20 mouse cellular contexts compared by ENCODE assay signal in the genomic region with DNA sequence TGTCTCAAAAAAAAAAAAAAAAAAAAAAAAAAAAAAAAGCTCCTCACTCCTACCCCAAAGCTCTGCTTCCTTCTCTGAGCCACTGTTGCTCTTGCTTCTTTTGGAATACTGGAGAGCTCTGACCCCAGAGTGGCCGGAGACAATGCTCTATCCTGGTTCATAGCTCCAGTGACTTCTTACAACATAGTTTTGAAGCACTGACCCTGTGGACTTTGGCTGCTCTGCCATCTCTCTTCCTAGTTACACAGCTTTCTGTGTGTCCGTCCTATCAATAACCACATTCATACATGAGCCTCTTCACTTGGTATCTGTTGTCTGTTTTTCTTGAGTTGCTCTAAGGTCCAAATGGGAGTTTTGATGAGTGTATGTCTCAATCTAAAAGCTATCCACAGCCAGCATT. TPM values are rescaled to one million over a fixed set of nuclear protein-coding genes. Genes with fewer than 3 reads are reported as not detected.
A peak's percentile ranks its signal among the peaks of the same experiment; 100 is the strongest.
DNase-seq lines count a peak whose midpoint lies in the region; ATAC-seq and TF ChIP-seq lines count a peak whose summit lies in the region.
"Had no signal": no experiment of that assay in that cellular context is flagged by ENCODE, and none has a peak within 500 bp of the region (broad histone marks: within the 10 kb centered on the region; RNA-seq: fewer than 3 reads in every experiment).

No protein-coding gene starts in this region.

- no peak overlapping the region for H3K9ac ChIP-seq in liver, adult 2 months (ENCODE audit: low read depth, low read length)
- no peak overlapping the region for H3K9ac ChIP-seq in liver, embryonic 12.5 days
- no peak overlapping the region for H3K9ac ChIP-seq in MEL (ENCODE audit: control insufficient read depth, low read depth, low read length, poor library complexity, severe bottlenecking)
- H3K9ac ChIP-seq: embryonic facial prominence, embryonic 12.5 days; forebrain, embryonic 13.5 days; forebrain, embryonic 15.5 days; forebrain, postnatal 0 days had no signal

- ATAC-seq in liver, embryonic 12.5 days: no peak
- ATAC-seq: activated CD4-positive, CD25-positive, alpha-beta regulatory T cell, adult 4 months; forebrain, embryonic 13.5 days; forebrain, embryonic 15.5 days; forebrain, postnatal 0 days; Patski had no signal

- TF ChIP-seq RAD21 in MEL (IDR thresholded peaks at IDR 0.05; ENCODE audit: low read depth, low read length): no peak

- no peak overlapping the region for H3K4me3 ChIP-seq in liver, adult 2 months (ENCODE audit: insufficient read depth, low read depth, low read length)
- no peak overlapping the region for H3K4me3 ChIP-seq in liver, embryonic 12.5 days
- no peak overlapping the region for H3K4me3 ChIP-seq in MEL (ENCODE audit: control insufficient read depth in 1 of 2, insufficient read depth in 1 of 2, low read depth in 2 of 2, low read length in 2 of 2)
- no peak overlapping the region for H3K4me3 ChIP-seq in limb, embryonic 10.5 days
- H3K4me3 ChIP-seq in kidney, adult 2 months (ENCODE audit: insufficient read depth, low read depth, low read length): no peak overlapping the region
- H3K4me3 ChIP-seq: embryonic facial prominence, embryonic 10.5 days; embryonic facial prominence, embryonic 12.5 days; forebrain, embryonic 13.5 days; forebrain, embryonic 15.5 days had no signal

- no peak overlapping the region for H3K27ac ChIP-seq in liver, adult 2 months (replicated peaks; ENCODE audit: insufficient read depth, low read depth, low read length)
- no peak overlapping the region for H3K27ac ChIP-seq in liver, embryonic 12.5 days
- H3K27ac ChIP-seq in MEL (ENCODE audit: control insufficient read depth, low read depth, low read length): no peak overlapping the region
- H3K27ac ChIP-seq in limb, embryonic 10.5 days: no peak overlapping the region
- H3K27ac ChIP-seq in kidney, adult 2 months (ENCODE audit: insufficient read depth, low read depth, low read length): no peak overlapping the region
- H3K27ac ChIP-seq: embryonic facial prominence, embryonic 10.5 days; embryonic facial prominence, embryonic 12.5 days; forebrain, embryonic 13.5 days; forebrain, embryonic 15.5 days had no signal

- peak; percentile 84 for DNase-seq in liver, adult 2 months (ENCODE audit: extremely low read depth, low read depth, low spot score)
- no peak for DNase-seq in MEL (ENCODE audit: low read depth, low spot score)
- DNase-seq in limb, embryonic 10.5 days (ENCODE audit: low spot score): peak; percentile 7
- DNase-seq in kidney, adult 2 months: no peak
- DNase-seq: adrenal gland, adult 8-10 months; adrenal gland, postnatal 14 days; adrenal gland, postnatal 36 days; cerebellum, adult 11-12 months; cerebellum, adult 2 months; cerebellum, adult 9-10 months; cerebellum, postnatal 10 days; cerebellum, postnatal 25 days; forebrain, postnatal 0 days had no signal

- 32% methylated on average over 2 of the region's 2 CpGs for WGBS in liver, adult 2 months
- WGBS in liver, embryonic 12.5 days (ENCODE audit: insufficient replicate concordance): 79% methylated on average over 2 of the region's 2 CpGs
- 95% methylated on average over 2 of the region's 2 CpGs for WGBS in limb, embryonic 10.5 days
- 88% methylated on average over 2 of the region's 2 CpGs for whole genome bisulfite sequencing in kidney, adult 2 months

- no peak for TF ChIP-seq CTCF in liver, adult 2 months (IDR thresholded peaks at IDR 0.05; ENCODE audit: low read depth, low read length)
- TF ChIP-seq CTCF in MEL (IDR thresholded peaks at IDR 0.05 in 2 of 3, conservative IDR thresholded peaks at IDR 0.05 in 1 of 3; ENCODE audit: control insufficient read depth in 1 of 3, insufficient read depth in 1 of 3, low read depth in 2 of 3, low read length in 3 of 3, poor library complexity in 1 of 3, severe bottlenecking in 1 of 3): no peak
- TF ChIP-seq CTCF in kidney, adult 2 months (conservative IDR thresholded peaks at IDR 0.05; ENCODE audit: insufficient read depth, insufficient read length, low read depth, low read length): no peak

- TF ChIP-seq EP300 in MEL (IDR thresholded peaks at IDR 0.05; ENCODE audit: low read depth in 1 of 2, low read length in 2 of 2): no peak

- no peaks in the 10 kb centered on the region for H3K9me3 ChIP-seq in liver, embryonic 12.5 days (replicated peaks)
- H3K9me3 ChIP-seq in MEL (replicated peaks; ENCODE audit: insufficient read depth, low read length): no peaks in the 10 kb centered on the region
- H3K9me3 ChIP-seq in limb, embryonic 10.5 days (replicated peaks): no peaks in the 10 kb centered on the region
- H3K9me3 ChIP-seq: embryonic facial prominence, embryonic 10.5 days; embryonic facial prominence, embryonic 12.5 days; forebrain, embryonic 13.5 days; forebrain, embryonic 15.5 days had no signal

- no peak overlapping the region for H3K4me2 ChIP-seq in liver, embryonic 12.5 days
- H3K4me2 ChIP-seq: embryonic facial prominence, embryonic 12.5 days; forebrain, embryonic 13.5 days; forebrain, embryonic 15.5 days had no signal

- H3K27me3 ChIP-seq in liver, adult 2 months (ENCODE audit: control insufficient read depth, insufficient read depth, low read length): no peaks in the 10 kb centered on the region
- H3K27me3 ChIP-seq in liver, embryonic 12.5 days (replicated peaks): no peaks in the 10 kb centered on the region
- H3K27me3 ChIP-seq in MEL (ENCODE audit: control insufficient read depth in 1 of 2, insufficient read depth in 2 of 2, low read length in 2 of 2): no peaks in the 10 kb centered on the region
- H3K27me3 ChIP-seq in limb, embryonic 10.5 days (ENCODE audit: low read depth, poor library complexity, severe bottlenecking): no peaks in the 10 kb centered on the region
- no peaks in the 10 kb centered on the region for H3K27me3 ChIP-seq in kidney, adult 2 months (replicated peaks; ENCODE audit: control insufficient read depth, insufficient read depth, low read length)
- H3K27me3 ChIP-seq: embryonic facial prominence, embryonic 12.5 days; forebrain, embryonic 13.5 days; forebrain, embryonic 15.5 days; Patski had no signal

- no peak for TF ChIP-seq POLR2A in liver, adult 2 months (IDR thresholded peaks at IDR 0.05; ENCODE audit: extremely low read depth, insufficient read depth, low read length)
- no peak for TF ChIP-seq POLR2A in MEL (IDR thresholded peaks at IDR 0.05; ENCODE audit: control insufficient read depth in 1 of 2, insufficient read depth in 1 of 2, low read depth in 1 of 2, low read length in 2 of 2, poor library complexity in 1 of 2)
- TF ChIP-seq POLR2A in kidney, adult 2 months (IDR thresholded peaks at IDR 0.05; ENCODE audit: low read depth, low read length): no peak

- peaks cover 31% of the 10 kb centered on the region for H3K36me3 ChIP-seq in liver, adult 2 months (ENCODE audit: control insufficient read depth, insufficient read depth, low read length)
- peaks cover 83% of the 10 kb centered on the region for H3K36me3 ChIP-seq in liver, embryonic 12.5 days
- H3K36me3 ChIP-seq in MEL (ENCODE audit: control insufficient read depth in 1 of 2, insufficient read depth in 2 of 2, low read length in 2 of 2): peaks cover 4 to 9% of the 10 kb centered on the region in 2 experiments; a peak in 3 of 4 replicates
- H3K36me3 ChIP-seq in limb, embryonic 10.5 days: peaks cover 86% of the 10 kb centered on the region
- H3K36me3 ChIP-seq in kidney, adult 2 months (ENCODE audit: control insufficient read depth, insufficient read depth, low read length): no peaks in the 10 kb centered on the region; the same call in 1 of the 2 replicates

- H3K79me2 ChIP-seq in liver, adult 2 months (ENCODE audit: control insufficient read depth, insufficient read depth, low read length): no peaks in the 10 kb centered on the region; the same call in 1 of the 2 replicates
- H3K79me2 ChIP-seq in MEL (ENCODE audit: control insufficient read depth, insufficient read depth, low read length, poor library complexity): no peaks in the 10 kb centered on the region

- peaks cover 3% of the 10 kb centered on the region; the same call in 1 of the 2 replicates for H3K4me1 ChIP-seq in liver, adult 2 months (ENCODE audit: control insufficient read depth, insufficient read depth, low read length)
- no peaks in the 10 kb centered on the region for H3K4me1 ChIP-seq in liver, embryonic 12.5 days
- no peaks in the 10 kb centered on the region for H3K4me1 ChIP-seq in MEL (ENCODE audit: control insufficient read depth in 1 of 2, insufficient read depth in 2 of 2, low read length in 2 of 2)
- H3K4me1 ChIP-seq in limb, embryonic 10.5 days: no peaks in the 10 kb centered on the region
- H3K4me1 ChIP-seq in kidney, adult 2 months (ENCODE audit: control insufficient read depth, insufficient read depth, low read length): no peaks in the 10 kb centered on the region
- H3K4me1 ChIP-seq: embryonic facial prominence, embryonic 10.5 days; embryonic facial prominence, embryonic 12.5 days; forebrain, embryonic 13.5 days; forebrain, embryonic 15.5 days had no signal

RNA-seq across cellular contexts. Expression of a gene that starts 15.0 kb away (rescaled TPM):
- 26.7 and 29.5 TPM in 2 replicates for total RNA-seq in liver, adult 2 months (2014; rRNA removed)
- polyA plus RNA-seq in liver, adult 2 months (2012; rRNA removed): 7.1 and 8.2 TPM in 2 replicates
- polyA plus RNA-seq in liver, embryonic 12.5 days (2016; fragmentation: Nextera tagmentation; extraction: Ambion mirVana): 24.4 and 26.4 TPM in 2 replicates
- total RNA-seq in MEL (2012; rRNA removed): 22.9 and 28.4 TPM in 2 replicates
- polyA plus RNA-seq in MEL (2012; ENCODE audit: insufficient read depth in 1 of 2, insufficient read length in 2 of 2, low read depth in 1 of 2, low replicate concordance in 2 of 2, missing spikeins in 1 of 2): 100 to 1,000 TPM in 1 of 2 experiments, 10 to 100 TPM in 1; 25.4 to 145 TPM
- polyA plus RNA-seq in limb, embryonic 10.5 days (2016; fragmentation: Nextera tagmentation; extraction: Ambion mirVana): 29.8 and 35.1 TPM in 2 replicates
- 15.5 and 19.8 TPM in 2 replicates for polyA plus RNA-seq in kidney, adult 2 months (2012; rRNA removed)

RNA-seq across cellular contexts. Expression of a gene that starts 15.7 kb away (rescaled TPM):
- 8.7 and 10.8 TPM in 2 replicates for total RNA-seq in liver, adult 2 months (2014; rRNA removed)
- 3.5 and 3.6 TPM in 2 replicates for polyA plus RNA-seq in liver, adult 2 months (2012; rRNA removed)
- polyA plus RNA-seq in liver, embryonic 12.5 days (2016; fragmentation: Nextera tagmentation; extraction: Ambion mirVana): 26.7 and 26.9 TPM in 2 replicates
- total RNA-seq in MEL (2012; rRNA removed): 17.7 and 21.5 TPM in 2 replicates
- 10 to 100 TPM in 1 of 2 experiments, not detected in 1; 36.0 TPM for polyA plus RNA-seq in MEL (2012; ENCODE audit: insufficient read depth in 1 of 2, insufficient read length in 2 of 2, low read depth in 1 of 2, low replicate concordance in 2 of 2, missing spikeins in 1 of 2)
- polyA plus RNA-seq in limb, embryonic 10.5 days (2016; fragmentation: Nextera tagmentation; extraction: Ambion mirVana): 45.1 and 45.7 TPM in 2 replicates
- polyA plus RNA-seq in kidney, adult 2 months (2012; rRNA removed): 13.2 and 16.8 TPM in 2 replicates

RNA-seq across cellular contexts. Expression of a gene that starts 57.3 kb away (rescaled TPM):
- 213 and 348 TPM in 2 replicates for total RNA-seq in liver, adult 2 months (2014; rRNA removed)
- 113 and 118 TPM in 2 replicates for polyA plus RNA-seq in liver, adult 2 months (2012; rRNA removed)
- polyA plus RNA-seq in liver, embryonic 12.5 days (2016; fragmentation: Nextera tagmentation; extraction: Ambion mirVana): 48.0 and 49.3 TPM in 2 replicates
- 46.9 and 47.6 TPM in 2 replicates for total RNA-seq in MEL (2012; rRNA removed)
- 10 to 100 TPM in 1 of 2 experiments, not detected in 1; 50.1 TPM for polyA plus RNA-seq in MEL (2012; ENCODE audit: insufficient read depth in 1 of 2, insufficient read length in 2 of 2, low read depth in 1 of 2, low replicate concordance in 2 of 2, missing spikeins in 1 of 2)
- polyA plus RNA-seq in limb, embryonic 10.5 days (2016; fragmentation: Nextera tagmentation; extraction: Ambion mirVana): 79.3 and 103 TPM in 2 replicates
- 60.5 and 63.6 TPM in 2 replicates for polyA plus RNA-seq in kidney, adult 2 months (2012; rRNA removed)

Comparison
In these comparisons a context has a peak if more than half of its experiments do, and no peak if none do; other contexts are left out.
1. DNase-seq: peak in liver, adult 2 months (single experiment) and limb, embryonic 10.5 days (single experiment); none in MEL (single experiment) and kidney, adult 2 months (single experiment).